Mouse (Mus musculus): Measurements from ENCODE around the gene Rrp8.

DNA sequence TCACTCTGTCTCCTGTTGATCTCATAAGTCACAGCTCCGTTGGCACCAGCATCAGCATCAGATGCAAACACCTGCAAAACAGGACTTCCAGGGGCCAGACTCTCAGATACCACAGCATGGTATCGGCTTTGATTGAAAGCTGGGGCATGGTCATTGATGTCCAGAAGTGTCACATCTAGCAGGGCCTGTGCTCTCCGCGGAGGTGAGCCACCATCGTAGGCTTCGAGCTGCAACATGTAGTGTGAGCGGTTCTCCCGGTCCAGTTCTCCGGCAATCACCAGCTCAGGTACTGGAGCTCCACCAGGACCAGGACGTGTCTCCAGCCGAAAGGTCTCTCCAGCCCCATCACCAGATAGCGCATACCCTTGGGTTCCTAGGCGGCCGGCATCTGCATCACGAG is 35.1 kb upstream of the Rrp8 start:
- no peak for TF ChIP-seq GATA1 (IDR thresholded peaks at IDR 0.05; ENCODE audit: borderline replicate concordance, low read length)
- no peak for TF ChIP-seq FLI1 (IDR thresholded peaks at IDR 0.05; ENCODE audit: low read length)

Data from megakaryocyte, embryonic 14.5 days (primary cell).